Mouse (Mus musculus) macrophage (primary cell): ENCODE results near the gene Syn3. TPM values are rescaled to one million over a fixed set of nuclear protein-coding genes. Genes with fewer than 3 reads are reported as not detected.

Source experiments
- H3K27ac ChIP-seq: fragments of 350-480 bp; formaldehyde crosslinking; 2 replicates; pipeline ENCODE4 v1.9.0; 2021
- H3K36me3 ChIP-seq: fragments of 350-480 bp; formaldehyde crosslinking; 2 replicates; pipeline ENCODE4 v1.9.0; 2021; ENCODE audit errors: inconsistent target
- H3K4me3 ChIP-seq: fragments of 350-480 bp; formaldehyde crosslinking; 2 replicates; pipeline ENCODE4 v1.9.0; 2021; ENCODE audit errors: inconsistent target
- H3K79me2 ChIP-seq: fragments of 350-480 bp; formaldehyde crosslinking; 2 replicates; pipeline ENCODE4 v1.9.0; 2021; ENCODE audit errors: inconsistent target
- WGBS: methylation state at CpG from one replicate; pipeline ENCODE4 v1.1.7; 2026; ENCODE audit warnings: inconsistent platforms; ENCODE audit not compliant: missing documents; 5-methylcytosine and 5-hydroxymethylcytosine counted together
- polyA plus RNA-seq: library from polyadenylated mRNA; stranded (reverse); fragments of 250-400 nt; gene quantifications from 3 replicates; pipeline ENCODE4 v1.2.4, GENCODE M21; 2018; ENCODE audit warnings: inconsistent platforms

Gene Syn3
- polyA plus RNA-seq, 1 experiment from 2014 or later = 0.07 TPM

DNA sequence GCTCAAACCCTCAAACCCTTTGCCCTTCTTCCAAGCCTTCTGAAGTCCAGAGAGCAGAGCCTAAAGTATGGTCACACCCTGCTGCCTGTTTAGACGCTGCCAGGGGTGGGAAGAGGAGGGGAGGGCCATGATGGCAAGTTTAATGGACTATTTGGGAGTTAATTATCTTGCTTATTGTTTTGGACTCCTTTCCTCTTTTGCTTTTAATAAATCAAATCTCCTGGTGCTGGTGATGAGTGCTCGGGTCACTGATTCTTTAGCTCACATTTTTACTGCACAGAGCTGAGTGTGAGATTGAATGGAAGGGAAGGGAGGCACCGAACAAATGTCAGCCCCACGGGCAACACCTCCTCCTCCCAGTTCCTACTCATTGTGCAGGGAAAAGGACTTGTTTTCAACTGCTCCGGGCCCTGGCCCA, 384.3 kb downstream of the Syn3 start:
- no peaks in the 10 kb centered on the region for H3K36me3 ChIP-seq
- WGBS = 88% methylated on average over 5 of the region's 5 CpGs
- no peak overlapping the region for H3K4me3 ChIP-seq
- no peaks in the 10 kb centered on the region for H3K79me2 ChIP-seq
- H3K27ac ChIP-seq = no peak overlapping the region

DNA sequence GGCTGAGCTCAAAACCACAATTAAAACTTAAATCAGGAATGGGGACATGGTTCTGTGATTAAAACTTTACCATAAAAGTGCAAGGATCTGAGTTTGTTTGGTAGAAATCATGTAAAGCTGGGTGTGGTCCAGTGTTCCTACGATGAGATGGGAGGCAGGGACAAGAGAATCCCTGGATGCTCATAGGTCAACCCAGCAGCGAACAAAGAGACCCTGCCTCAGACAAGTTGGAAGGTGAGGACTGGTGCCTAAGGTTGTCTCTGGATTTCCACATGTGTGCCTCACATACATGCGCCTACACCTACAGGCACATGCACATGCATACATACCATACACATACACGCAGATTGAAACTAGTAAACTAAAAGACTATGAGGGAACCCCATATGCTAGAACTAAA, 389.9 kb downstream of the Syn3 start:
- H3K27ac ChIP-seq = no peak overlapping the region
- 98% methylated on average over 4 of the region's 4 CpGs for WGBS
- no peaks in the 10 kb centered on the region for H3K36me3 ChIP-seq
- H3K4me3 ChIP-seq = no peak overlapping the region
- H3K79me2 ChIP-seq = no peaks in the 10 kb centered on the region

DNA sequence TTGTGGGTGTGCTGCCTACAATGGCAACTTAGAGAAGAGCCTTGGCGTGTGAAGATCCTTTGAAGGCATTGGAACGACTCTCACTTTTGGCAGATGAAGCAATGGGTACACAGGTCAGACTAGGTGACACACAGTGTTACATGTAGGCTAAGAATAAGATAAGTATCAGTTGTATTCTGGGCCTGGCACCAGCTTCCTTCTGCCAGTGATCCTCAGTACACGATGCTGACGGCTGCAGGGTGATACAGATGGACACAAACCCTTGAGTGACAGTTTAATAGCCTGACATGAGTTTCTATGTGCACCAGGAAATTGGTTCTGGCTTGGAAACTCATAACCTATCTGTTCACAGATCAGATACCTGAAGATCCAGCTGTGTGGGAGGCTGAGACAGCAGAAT, 391.0 kb downstream of the Syn3 start:
- Histone ChIP-seq H3K27ac (no peak overlapping the region), H3K36me3 (no peaks in the 10 kb centered on the region), H3K4me3 (no peak overlapping the region), H3K79me2 (no peaks in the 10 kb centered on the region)
- WGBS = 85% methylated on average over 4 of the region's 4 CpGs

DNA sequence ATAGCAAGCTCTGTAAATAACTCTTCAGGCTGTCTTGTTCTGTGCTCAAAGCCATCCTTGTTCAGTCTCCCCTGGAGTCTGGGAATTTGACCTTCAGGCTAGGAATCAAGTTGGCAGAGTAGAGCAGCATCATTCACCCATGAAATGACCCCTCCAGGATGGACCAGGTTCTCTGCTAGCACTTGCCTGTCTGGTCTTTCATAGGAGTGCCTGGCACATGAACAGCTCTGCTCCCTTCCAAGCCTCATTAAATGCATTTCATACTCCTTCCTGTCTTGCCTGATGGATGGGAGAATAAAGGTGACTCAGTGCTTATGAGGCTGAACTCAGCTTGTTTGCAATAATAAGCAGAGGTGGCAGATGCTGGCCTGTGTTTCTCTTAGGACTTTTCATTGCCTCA, 394.7 kb downstream of the Syn3 start:
- Histone ChIP-seq H3K27ac (no peak overlapping the region), H3K36me3 (no peaks in the 10 kb centered on the region), H3K79me2 (no peaks in the 10 kb centered on the region), H3K4me3 (no peak overlapping the region)

DNA sequence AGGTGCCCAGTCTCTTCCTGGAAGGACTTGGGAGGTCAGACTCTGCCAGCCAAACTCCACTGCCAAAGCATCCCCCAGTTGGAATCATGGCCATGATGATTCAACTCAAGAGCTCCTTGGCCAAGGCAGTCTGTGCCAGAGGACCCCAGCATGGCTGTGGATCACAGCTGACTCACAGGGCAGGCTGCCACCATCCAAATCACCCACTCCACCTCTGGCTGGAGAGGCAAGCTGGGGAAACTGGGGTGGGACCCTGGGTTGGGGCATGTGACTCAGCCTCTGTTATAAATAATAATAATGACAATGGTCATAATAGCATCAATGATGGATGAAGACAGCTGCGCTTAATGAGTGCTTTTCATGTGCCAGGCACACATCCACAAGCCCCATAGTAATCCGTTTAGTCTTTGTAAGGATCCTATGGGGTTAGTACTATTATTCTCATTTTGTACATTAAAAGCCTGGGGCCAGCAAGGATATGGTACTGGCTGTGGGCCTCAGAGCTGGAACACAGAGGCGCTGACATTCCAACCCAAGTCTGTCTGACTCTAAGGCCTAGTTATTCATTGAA, 398.3 kb downstream of the Syn3 start:
- Histone ChIP-seq H3K79me2 (no peaks in the 10 kb centered on the region), H3K4me3 (no peak overlapping the region), H3K36me3 (no peaks in the 10 kb centered on the region), H3K27ac (no peak overlapping the region)
- WGBS = 93% methylated on average over 3 of the region's 3 CpGs

DNA sequence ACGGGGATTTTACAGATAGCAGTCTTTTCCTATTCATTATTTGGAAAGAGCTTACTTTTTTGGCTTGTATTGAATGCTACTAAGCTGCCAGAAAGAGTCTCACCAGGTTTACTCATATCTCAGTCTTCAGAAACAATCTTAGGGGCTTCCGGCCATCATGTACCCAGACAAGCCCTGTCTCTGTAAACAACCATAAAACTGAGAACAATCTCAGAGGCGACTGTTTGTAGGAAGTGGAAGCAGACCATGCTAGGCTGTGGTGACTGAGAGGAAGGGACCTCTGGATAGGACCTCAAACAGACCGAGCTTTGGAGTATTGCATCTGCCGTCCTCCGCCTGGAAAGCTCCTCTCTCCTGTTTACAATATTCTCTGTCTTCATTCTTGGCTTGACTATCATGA, 400.3 kb downstream of the Syn3 start:
- Histone ChIP-seq H3K36me3 (no peaks in the 10 kb centered on the region), H3K27ac (no peak overlapping the region), H3K4me3 (no peak overlapping the region), H3K79me2 (no peaks in the 10 kb centered on the region)
- 78% methylated on average over 6 of the region's 6 CpGs for WGBS

DNA sequence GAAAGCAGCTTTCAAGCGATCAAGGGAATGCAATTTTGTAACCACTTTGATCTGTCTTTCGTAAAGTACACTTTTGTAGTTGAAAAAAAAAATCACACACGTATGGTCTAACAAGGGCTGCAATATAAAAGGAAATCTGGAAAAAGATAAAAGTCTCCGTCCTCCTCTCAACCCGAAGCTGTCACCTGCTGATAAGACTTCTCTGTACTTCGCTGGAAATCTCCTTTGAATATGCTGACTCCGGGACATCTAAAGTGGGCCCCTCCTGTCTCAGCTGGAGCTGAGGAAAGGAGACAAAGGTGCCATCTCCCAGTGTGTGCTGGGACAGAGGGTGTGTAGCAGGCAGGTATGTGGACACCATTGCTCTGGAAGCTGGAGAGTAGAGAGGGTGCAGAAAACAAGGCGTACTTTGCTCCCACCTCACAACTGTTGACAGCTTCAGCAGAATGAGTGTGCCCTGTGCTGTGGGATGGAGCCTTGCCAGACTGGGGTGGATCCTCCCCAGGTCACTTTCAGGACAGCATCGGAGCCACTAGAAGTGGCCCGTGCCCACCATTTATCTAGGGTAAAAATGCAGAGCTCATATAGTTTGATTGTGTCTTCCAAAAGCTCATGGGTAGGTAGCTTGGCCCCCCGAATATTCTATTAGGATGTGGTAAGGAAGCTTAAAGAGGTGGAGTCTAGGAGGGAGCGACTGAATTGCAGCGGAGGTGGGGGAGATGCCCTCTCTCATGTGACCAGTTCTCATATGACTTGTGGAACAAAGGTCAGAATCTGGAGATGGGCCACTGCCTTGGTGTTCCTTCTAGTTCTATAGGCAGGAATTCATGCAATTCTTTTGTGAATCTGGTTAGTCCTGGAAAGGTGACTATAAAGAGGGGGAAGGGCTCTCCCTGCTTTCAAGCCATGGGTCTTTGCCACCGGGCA, 405.3 kb downstream of the Syn3 start:
- Histone ChIP-seq H3K27ac (no peak overlapping the region), H3K36me3 (no peaks in the 10 kb centered on the region), H3K79me2 (no peaks in the 10 kb centered on the region), H3K4me3 (no peak overlapping the region)
- 75% methylated on average over 14 of the region's 14 CpGs for WGBS

DNA sequence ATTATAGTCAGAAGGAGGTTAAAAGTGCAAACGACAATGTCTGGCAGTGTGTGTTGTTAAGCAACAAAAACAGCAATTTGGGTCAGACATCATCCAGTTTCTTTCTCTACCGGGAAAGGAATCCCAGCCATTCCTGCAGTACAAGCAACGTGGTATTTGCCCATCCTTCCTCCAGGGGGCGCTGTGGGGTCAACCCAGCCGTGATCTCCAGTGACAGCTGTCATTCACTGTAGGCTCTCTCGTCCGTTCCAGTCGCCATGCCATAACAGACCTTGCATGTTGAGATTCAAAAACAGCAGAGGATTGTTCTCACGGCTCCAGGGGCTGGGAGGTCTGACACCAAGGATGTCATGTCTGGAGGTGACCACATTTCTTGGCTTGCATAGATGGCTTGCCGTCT, 406.8 kb downstream of the Syn3 start:
- Histone ChIP-seq H3K27ac (no peak overlapping the region), H3K4me3 (no peak overlapping the region), H3K79me2 (no peaks in the 10 kb centered on the region), H3K36me3 (no peaks in the 10 kb centered on the region)
- WGBS = 72% methylated on average over 10 of the region's 10 CpGs

DNA sequence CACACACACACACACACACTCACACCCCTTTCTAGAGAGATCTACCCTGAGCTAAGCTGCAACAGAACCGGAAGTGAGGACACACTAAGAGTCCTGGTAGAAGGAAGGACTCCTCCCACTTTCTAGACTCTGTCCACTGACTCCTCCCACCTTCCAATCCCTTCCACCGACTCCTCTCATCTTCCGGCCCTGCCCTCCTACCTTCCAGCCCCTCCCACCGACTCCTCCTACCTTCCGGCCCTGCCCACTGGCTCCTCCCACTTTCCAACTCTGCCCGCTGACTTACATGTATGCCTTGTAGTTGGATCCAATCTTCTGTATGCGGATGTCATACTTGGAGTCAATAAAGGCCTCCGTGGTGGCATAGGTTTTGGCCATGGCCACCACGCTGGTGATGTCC, 418.8 kb downstream of the Syn3 start:
- WGBS = 74% methylated on average over 9 of the region's 9 CpGs
- H3K79me2 ChIP-seq = no peaks in the 10 kb centered on the region
- no peak overlapping the region for H3K27ac ChIP-seq
- no peaks in the 10 kb centered on the region for H3K36me3 ChIP-seq
- H3K4me3 ChIP-seq = no peak overlapping the region

DNA sequence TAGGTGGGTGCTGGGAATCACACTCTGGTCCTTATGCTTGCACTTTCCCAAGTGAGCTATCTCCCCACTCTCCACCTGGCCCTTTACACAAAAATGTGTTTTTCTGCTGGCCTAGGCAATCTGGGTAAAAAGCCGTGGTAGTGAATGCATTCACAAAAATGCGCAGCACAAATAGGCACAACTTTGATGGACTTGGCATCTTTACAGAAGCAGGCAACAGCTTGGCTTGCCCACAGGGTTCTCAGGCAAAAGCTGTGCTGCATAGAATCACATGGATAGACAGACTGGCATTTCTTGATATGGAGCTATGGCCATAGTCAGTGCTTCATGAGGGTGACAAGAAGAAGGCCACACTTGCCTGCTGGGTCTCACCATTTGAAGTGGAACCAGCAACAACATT, 419.9 kb downstream of the Syn3 start:
- Histone ChIP-seq H3K27ac (no peak overlapping the region), H3K4me3 (no peak overlapping the region), H3K79me2 (no peaks in the 10 kb centered on the region), H3K36me3 (no peaks in the 10 kb centered on the region)
- 95% methylated on average over 2 of the region's 2 CpGs for WGBS

DNA sequence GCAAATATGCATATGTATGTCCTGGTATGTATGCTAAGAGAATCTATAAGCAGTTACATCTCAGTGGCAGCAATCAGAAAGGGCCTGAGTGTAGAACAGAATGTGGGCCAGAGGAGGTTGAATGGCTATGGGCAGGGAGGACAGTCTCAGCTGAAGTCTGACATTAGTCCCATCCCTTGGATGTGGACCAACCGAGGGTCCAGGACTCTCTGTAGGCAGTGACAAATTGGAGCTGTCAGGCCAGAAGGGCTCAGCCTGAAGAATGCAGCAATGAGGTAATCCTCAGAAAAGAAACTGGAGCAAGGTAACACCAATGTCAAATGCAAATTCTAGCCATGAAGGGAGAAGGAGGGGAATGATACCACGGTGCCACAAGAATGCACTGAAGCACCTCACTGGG, 421.4 kb downstream of the Syn3 start:
- H3K4me3 ChIP-seq = no peak overlapping the region
- H3K79me2 ChIP-seq = no peaks in the 10 kb centered on the region
- no peak overlapping the region for H3K27ac ChIP-seq
- no peaks in the 10 kb centered on the region for H3K36me3 ChIP-seq
- 91% methylated on average over 2 of the region's 2 CpGs for WGBS

DNA sequence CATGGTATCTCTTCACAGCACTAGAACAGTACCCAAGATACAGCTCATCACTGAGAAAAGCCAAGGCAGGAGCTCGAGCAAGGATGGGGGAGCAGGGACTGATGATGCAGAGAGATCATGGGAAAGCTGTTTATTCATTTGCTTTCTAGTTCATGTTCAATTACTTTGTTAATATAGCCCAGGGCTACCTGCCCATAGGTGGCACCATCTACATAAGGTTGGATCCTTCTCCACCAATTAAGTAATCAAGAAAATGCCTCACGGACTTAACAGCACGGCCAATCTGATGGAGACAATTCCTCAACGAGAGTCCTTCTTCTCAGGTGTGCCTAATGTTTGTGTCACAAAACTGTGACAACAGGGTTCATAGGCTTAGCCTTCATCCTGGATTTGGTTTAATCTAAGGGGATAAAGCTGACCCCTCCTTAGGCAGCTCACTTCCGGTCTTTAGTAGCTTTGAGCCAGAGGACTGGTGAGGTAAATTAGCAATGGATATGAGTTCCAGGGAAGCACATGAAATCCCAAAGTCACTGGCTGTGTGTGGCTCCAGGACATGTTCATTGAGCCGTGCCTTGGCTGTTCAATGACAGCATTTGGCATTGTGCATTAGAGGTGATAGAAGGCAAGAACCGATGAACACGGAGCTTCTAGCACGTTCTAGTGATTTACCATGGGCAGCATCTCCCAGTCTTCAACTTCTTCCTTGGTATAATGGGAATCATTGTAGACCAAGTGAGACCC, 423.6 kb downstream of the Syn3 start:
- 82% methylated on average over 9 of the region's 9 CpGs for WGBS
- H3K4me3 ChIP-seq = no peak overlapping the region
- no peaks in the 10 kb centered on the region for H3K79me2 ChIP-seq
- no peaks in the 10 kb centered on the region for H3K36me3 ChIP-seq
- no peak overlapping the region for H3K27ac ChIP-seq

DNA sequence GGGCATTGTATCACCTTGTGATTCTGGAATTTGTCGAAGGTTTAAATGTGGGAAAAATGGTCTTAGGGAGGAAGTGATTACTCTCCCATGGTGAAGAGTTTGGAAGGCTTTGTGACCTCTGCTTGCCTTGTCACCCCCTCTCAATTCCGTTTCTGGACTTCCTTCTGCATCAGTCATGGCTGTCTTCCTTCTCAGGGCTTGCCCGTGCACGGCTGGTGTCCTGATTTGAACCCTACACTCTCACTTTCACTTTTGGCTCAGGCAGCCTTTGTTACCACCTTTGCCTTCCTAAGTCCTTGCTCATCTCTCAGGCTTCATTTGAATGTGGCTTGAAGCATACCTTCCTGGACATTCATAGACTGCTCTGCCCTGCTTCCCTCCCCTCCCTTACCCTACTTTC, 424.6 kb downstream of the Syn3 start:
- WGBS = 20% methylated on average over 4 of the region's 4 CpGs
- Histone ChIP-seq H3K27ac (no peak overlapping the region), H3K4me3 (no peak overlapping the region), H3K79me2 (no peaks in the 10 kb centered on the region), H3K36me3 (no peaks in the 10 kb centered on the region)

DNA sequence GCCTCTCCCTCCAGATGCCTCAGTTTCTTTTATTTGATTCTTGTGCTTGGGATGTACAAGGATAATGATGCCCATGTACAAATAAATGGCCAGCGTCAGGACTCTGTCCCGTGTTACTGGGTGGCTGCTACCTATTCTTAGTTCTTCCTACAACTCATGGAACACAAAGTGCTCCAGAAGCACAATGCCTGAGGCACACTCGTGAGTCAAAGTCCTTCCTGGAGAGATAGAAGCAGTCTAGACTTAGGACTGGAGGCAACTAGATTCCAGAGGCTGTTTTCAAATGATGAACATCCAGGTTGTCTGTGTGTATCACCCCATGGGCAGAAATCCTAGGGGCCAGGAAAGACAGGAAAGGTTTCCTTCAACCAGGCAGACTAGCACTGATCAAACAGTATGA, 427.9 kb downstream of the Syn3 start:
- H3K79me2 ChIP-seq = no peaks in the 10 kb centered on the region
- no peak overlapping the region for H3K4me3 ChIP-seq
- no peaks in the 10 kb centered on the region for H3K36me3 ChIP-seq
- no peak overlapping the region for H3K27ac ChIP-seq
- 85% methylated on average over 3 of the region's 3 CpGs for WGBS

DNA sequence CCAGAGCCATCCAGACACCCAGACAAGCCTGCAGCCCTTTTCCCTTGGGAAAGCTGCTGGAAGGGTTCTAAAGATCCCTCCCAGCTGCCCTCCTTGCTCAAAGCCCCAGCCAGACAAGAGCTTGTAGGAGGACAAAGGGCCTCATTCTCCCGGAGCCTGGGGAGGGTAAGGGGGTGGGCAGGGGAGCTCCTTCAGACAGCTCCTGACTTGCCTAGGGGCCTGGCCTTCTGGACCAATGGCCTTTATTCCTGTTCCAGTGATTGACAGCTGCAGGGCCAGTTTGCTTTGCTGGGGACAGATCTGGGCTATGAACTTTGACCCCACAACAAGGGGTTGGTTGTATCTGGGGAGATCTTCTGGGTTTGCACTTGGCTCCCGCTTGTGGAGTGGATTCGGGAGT, 429.4 kb downstream of the Syn3 start:
- no peak overlapping the region for H3K4me3 ChIP-seq
- no peak overlapping the region for H3K27ac ChIP-seq
- no peaks in the 10 kb centered on the region for H3K79me2 ChIP-seq
- no peaks in the 10 kb centered on the region for H3K36me3 ChIP-seq
- 96% methylated on average over 3 of the region's 3 CpGs for whole genome bisulfite sequencing
